16 mouse cellular contexts compared by ENCODE assay signal in genomic region chr11:79987896-79988295, GRCm38 (mm10).
"Had no signal": no experiment of that assay in that cellular context is flagged by ENCODE, and none has a peak within 500 bp of the region (broad histone marks: within the 10 kb centered on the region; RNA-seq: fewer than 3 reads in every experiment).

No protein-coding gene starts in this region.

- DNase-seq: kidney, adult 9 months; kidney, postnatal 14 days; kidney, postnatal 4 days; left cerebral cortex, postnatal 4 days; liver, postnatal 0 days; lung, embryonic 14.5 days; thymus, postnatal 36 days had no signal

- H3K9ac ChIP-seq: limb, embryonic 12.5 days; limb, embryonic 15.5 days; liver, embryonic 14.5 days; liver, postnatal 0 days; lung, embryonic 14.5 days; midbrain, embryonic 12.5 days; neural tube, embryonic 13.5 days had no signal

- H3K27ac ChIP-seq: limb, embryonic 12.5 days; limb, embryonic 15.5 days; liver, embryonic 14.5 days; macrophage; midbrain, embryonic 12.5 days; neural tube, embryonic 13.5 days had no signal

- H3K4me3 ChIP-seq: limb, embryonic 12.5 days; limb, embryonic 15.5 days; midbrain, embryonic 12.5 days; myocyte; neural tube, embryonic 13.5 days had no signal

- H3K27me3 ChIP-seq: limb, embryonic 12.5 days; limb, embryonic 15.5 days; midbrain, embryonic 12.5 days; neural tube, embryonic 13.5 days had no signal

- H3K4me1 ChIP-seq: limb, embryonic 12.5 days; midbrain, embryonic 12.5 days had no signal

- H3K36me3 ChIP-seq: limb, embryonic 12.5 days; limb, embryonic 15.5 days; midbrain, embryonic 12.5 days; neural tube, embryonic 13.5 days had no signal

- H3K9me3 ChIP-seq: limb, embryonic 12.5 days; limb, embryonic 15.5 days; midbrain, embryonic 12.5 days; neural tube, embryonic 13.5 days had no signal

- ATAC-seq: liver, postnatal 0 days; lung, postnatal 0 days; midbrain, embryonic 16.5 days had no signal
